Mouse (Mus musculus) left cerebral cortex, adult 8-10 months (tissue): ENCODE results near the gene Hdac5. TPM values are rescaled to one million over a fixed set of nuclear protein-coding genes. Genes with fewer than 3 reads are reported as not detected.
"Not testable (repeated sequence)": the region's sequence is repeated elsewhere in the genome, so short reads cannot be mapped to it uniquely, and the experiment has no call there.

Experiments
- DNase-seq, 2 experiments: peaks; one replicate each; pipeline ENCODE4 v3.0.0; 2022; ENCODE audit warnings: low spot score in 2 of 2
- total RNA-seq, 4 experiments: library from RNA; stranded (reverse); gene quantifications; 2 replicates each; pipeline ENCODE4 v1.2.4; 2022

The Hdac5 gene
- total RNA-seq, 4 experiments from 2014 or later: 245 to 275 (median 254) TPM

DNA sequence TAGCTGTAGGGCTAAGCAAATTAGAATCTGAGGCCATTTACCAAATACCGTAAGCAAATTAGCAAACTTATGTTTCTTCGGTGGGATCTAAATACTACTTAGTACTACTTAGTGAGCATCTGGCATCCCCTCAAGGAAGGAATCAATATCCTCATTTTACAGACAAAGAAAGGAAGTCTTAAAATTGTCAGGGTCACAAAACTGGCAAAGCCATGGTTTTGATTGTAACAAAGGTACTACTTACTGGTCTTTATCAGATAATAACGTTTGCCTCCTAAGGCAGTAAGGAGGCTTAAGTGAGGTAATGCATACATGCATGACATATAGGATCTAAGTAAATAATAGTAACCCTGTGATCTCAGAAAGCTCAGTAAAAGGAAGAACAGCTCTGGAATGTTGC is 44.3 kb downstream of the Hdac5 start:
- DNase-seq: no peak

DNA sequence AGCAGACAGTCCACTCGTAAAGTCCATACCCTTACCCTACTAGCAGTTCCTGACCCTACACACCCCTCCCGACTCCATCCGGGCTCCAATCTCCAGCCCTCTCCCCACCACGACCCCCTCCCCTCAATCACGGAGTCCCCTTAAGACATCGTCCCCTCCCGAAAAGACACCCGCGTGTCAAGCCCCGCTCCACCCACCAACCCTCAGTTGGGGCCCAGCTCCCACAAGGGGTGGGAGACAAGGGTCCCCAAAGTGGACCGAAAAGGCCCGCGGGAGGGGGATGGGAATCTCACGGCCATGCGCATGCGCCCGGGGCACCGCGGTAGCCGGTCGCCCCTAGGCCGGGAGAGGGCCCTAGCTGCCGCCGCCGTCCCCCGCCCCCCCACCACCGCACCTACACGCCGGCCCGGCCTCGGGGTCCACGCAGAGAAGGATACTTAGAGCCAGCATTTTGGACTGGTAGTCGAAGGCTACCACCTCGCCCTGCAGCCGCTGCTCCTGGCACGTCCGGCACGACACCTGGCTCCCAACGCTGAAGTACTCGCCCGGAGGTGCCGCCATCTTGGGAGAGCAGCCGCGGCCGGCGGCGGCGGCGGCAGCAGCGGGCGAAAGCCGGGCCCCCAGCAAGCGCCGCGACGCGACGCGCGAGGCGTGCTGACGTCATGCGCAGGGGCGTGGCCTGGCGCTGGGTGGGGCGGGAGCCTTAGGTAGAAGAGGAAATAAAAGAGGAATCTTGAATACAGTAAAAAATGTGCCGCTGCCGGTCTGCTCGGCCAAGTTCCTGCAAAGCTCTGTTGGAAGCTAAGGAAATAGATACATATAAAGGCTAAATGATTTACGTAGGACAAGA is 45.1 kb downstream of the Hdac5 start, which contains the start of gene Lsm12:
Gene Lsm12, minus strand, starts transcription at position 651 of the 850 bp plus-strand sequence.
- peak; percentile 86 to 92 for DNase-seq

- DNase-seq: no peak
Measured at GRCm38 (mm10) chr11:102184253-102184645, 45.7 kb downstream of the Hdac5 start.

- DNase-seq: no peak
Measured at GRCm38 (mm10) chr11:102179836-102180235, 50.1 kb downstream of the Hdac5 start.

- DNase-seq: no peak
Measured at GRCm38 (mm10) chr11:102168689-102169088, 61.3 kb downstream of the Hdac5 start.

DNA sequence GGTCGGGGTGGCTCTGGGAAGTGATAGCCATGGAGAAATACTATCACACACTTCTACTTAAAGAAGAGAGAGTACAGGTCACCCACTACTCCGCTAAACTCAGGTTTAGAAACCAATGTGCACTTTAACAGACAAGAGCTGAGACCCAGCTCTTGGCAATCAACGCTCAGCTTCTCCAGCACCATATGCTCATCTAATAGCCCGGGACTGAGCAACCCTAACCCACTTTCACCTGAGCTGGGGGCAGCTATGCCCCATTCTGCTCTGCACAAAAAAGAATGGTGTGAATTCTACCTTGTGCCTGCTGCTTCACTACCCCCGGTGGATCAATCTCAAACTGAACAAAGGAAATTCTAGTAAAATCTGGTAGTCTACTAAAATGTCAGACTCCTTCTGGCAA is 62.4 kb downstream of the Hdac5 start:
- no peak for DNase-seq

DNA sequence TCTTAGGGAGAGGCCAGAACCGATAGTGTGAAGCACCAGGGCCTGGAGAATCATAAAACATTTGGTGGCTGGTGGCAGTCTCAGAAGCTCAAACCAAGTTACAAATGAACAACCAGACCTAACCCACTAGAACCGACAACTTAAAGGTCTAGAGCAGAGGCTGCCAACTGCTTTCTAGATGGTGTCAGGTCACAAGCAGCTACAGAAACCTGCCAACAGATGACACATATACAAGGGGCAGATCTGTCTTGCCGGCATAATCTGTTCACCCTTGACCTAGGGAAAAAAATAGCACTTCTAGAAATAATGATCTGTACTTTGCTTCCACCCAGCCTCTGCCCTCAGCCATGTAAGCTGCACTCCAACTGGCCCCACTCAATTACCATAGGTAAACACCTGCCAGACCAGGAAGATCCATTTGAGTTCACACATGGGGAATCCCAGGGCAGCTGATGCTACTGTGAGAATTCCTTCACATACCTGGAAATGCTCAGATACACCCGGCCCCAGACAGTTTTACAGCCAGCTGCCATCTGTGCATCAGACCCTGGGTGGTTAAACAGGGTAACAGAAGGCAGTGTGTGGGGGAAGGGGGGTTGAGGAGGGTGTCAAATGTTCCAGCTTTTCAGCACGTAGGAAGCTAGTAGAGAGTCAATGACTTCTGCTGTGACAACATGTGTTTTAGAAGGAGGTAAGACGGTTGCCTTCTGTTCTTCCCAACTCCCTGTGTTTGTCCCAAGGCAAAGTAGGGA is 63.8 kb downstream of the Hdac5 start:
- DNase-seq: peak in 1 of 2 experiments; percentile 43

GRCm38 (mm10) chr11:102159781-102160180 is 70.2 kb downstream of the Hdac5 start:
- no peak for DNase-seq

DNA sequence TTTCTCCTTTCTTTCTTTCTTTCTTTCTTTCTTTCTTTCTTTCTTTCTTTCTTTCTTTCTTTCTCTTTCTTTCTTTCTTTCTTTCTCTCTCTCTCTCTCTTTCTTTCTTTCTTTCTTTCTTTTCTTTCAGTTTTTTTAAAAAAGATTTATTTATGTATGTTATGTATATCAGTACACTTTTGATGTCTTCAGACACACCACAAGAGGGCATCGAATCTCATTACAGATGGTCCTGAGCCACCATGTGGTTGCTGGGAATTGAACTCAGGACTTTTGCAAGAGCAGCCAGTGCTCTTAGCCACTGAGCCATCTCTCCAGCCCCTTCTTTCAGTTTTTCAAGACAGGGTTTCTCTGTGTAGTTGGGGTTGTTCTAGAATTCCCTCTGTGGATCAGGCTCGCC is 71.9 kb downstream of the Hdac5 start:
- not testable (repeated sequence) for DNase-seq

DNA sequence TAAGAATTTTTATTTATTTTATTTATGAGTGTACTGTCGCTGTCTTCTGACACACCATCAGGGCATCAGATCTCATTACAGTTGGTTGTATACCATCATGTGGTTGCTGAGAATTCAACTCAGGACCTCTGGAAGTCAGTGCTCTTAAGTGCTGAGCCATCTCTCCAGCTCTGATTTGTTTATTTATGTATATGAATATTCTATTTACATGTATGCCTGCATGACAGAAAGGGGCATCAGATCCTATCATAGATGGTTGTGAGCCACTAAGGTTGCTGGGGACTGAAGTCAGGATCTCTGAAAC is 73.2 kb downstream of the Hdac5 start:
- DNase-seq: no peak

DNA sequence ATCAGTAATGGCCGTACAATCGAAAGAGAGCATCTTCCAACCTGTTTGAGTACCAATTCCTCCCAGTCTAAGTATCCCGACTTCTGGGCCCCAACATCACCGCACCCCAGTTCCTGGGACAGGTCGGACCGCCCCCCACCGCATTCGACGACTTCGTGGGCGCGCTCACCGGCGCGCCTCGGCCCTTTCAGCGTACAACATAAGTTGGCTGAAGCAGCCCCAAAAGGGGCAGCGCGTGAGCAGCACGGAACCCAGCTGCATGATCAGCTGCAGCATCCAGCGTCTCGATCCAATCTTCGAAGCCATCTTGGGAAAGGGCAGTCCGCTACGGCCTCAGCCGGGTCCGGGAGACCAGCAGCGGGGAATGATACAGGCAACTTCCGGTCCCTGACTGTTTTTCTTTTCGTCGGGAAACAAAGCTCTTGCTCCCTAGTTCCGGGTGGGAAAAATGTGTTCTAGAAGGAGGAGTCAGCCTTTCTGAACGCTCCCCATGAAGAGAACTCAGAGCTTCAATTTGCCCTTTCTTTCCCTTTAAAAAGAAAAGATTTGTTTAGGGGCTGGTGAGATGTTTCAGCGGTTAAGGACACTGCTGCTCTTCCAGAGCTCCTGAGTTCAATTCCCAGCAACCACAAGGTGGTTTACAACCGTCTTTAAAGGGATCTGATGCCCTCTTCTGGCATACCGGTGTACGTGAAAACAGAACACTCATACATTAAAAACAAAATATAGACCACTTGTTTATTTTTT is 73.8 kb downstream of the Hdac5 start, which contains the start of gene Tmem101:
Gene Tmem101, minus strand, starts transcription at position 366 of the 747 bp plus-strand sequence.
- DNase-seq: peak; percentile 84 to 88

- no peak for DNase-seq
Measured at GRCm38 (mm10) chr11:102147213-102147989, 82.6 kb downstream of the Hdac5 start.

GRCm38 (mm10) chr11:102146531-102146930 is 83.4 kb downstream of the Hdac5 start:
- no peak for DNase-seq

GRCm38 (mm10) chr11:102146005-102146404 is 84.0 kb downstream of the Hdac5 start:
- DNase-seq: no peak

- DNase-seq: no peak
Measured at GRCm38 (mm10) chr11:102145471-102146001, 84.4 kb downstream of the Hdac5 start, which contains the start of gene Nags. Nags (plus strand) TSS chr11:102145513.

- DNase-seq: no peak
Measured at GRCm38 (mm10) chr11:102144957-102145470, 85.0 kb downstream of the Hdac5 start.
